Mouse (Mus musculus) brown adipose tissue, adult 24 weeks (tissue): ENCODE measurements around the gene Ccdc152. TPM values are rescaled to one million over a fixed set of nuclear protein-coding genes. Genes with fewer than 3 reads are reported as not detected.
"Not testable (repeated sequence)": the region's sequence is repeated elsewhere in the genome, so short reads cannot be mapped to it uniquely, and the experiment has no call there.

Experiments used
- H3K27ac ChIP-seq: fragments of 200-500 bp; replicated peaks from 2 replicates; pipeline ENCODE4 v1.5.1; 2012; ENCODE audit warnings: low read depth, mild to moderate bottlenecking, low read length
- H3K4me1 ChIP-seq: fragments of 200-500 bp; 2 replicates; pipeline ENCODE4 v1.6.1; 2012; ENCODE audit warnings: low read length, mixed read lengths; ENCODE audit not compliant: control insufficient read depth, insufficient read depth, insufficient read length
- H3K4me3 ChIP-seq: fragments of 200-500 bp; 2 replicates; pipeline ENCODE4 v1.5.1; 2012; ENCODE audit warnings: low read depth, mild to moderate bottlenecking, low read length, moderate library complexity; ENCODE audit not compliant: insufficient read depth
- polyA plus RNA-seq: library from polyadenylated mRNA; stranded (reverse); fragments of >200 nt; gene quantifications from 2 replicates; pipeline ENCODE4 v1.2.4, GENCODE M21; 2012; ENCODE audit not compliant: missing spikeins, insufficient read depth, insufficient read length

Gene Ccdc152
- polyA plus RNA-seq, 1 experiment: not detected

GRCm38 (mm10) chr15:3264293-3264692 lies 39.0 kb downstream of the Ccdc152 start:
- Histone ChIP-seq H3K27ac (no peak overlapping the region), H3K4me1 (no peaks in the 10 kb centered on the region), H3K4me3 (no peak overlapping the region)

- H3K4me3 ChIP-seq: no peak overlapping the region
- no peaks in the 10 kb centered on the region for H3K4me1 ChIP-seq
Observed at GRCm38 (mm10) chr15:3262883-3263282, 40.4 kb downstream of the Ccdc152 start.

GRCm38 (mm10) chr15:3260309-3260708 lies 43.0 kb downstream of the Ccdc152 start:
- no peak overlapping the region for H3K4me3 ChIP-seq
- H3K27ac ChIP-seq: no peak overlapping the region
- H3K4me1 ChIP-seq: no peaks in the 10 kb centered on the region

More at GRCm38 (mm10) chr15:3262883-3263282, 40.4 kb downstream of the Ccdc152 start:
- no peak overlapping the region for H3K27ac ChIP-seq

GRCm38 (mm10) chr15:3259025-3259424 lies 44.3 kb downstream of the Ccdc152 start:
- Histone ChIP-seq H3K27ac (no peak overlapping the region), H3K4me1 (no peaks in the 10 kb centered on the region), H3K4me3 (no peak overlapping the region)

- H3K4me1 ChIP-seq: peaks cover 12% of the 10 kb centered on the region
- no peak overlapping the region for H3K4me3 ChIP-seq
- H3K27ac ChIP-seq: no peak overlapping the region
Observed at GRCm38 (mm10) chr15:3251718-3252067, 51.6 kb downstream of the Ccdc152 start.

GRCm38 (mm10) chr15:3251031-3251717 lies 52.2 kb downstream of the Ccdc152 start:
- peaks cover 12% of the 10 kb centered on the region for H3K4me1 ChIP-seq
- no peak overlapping the region for H3K4me3 ChIP-seq
- H3K27ac ChIP-seq: peak overlapping the region; percentile 86

- Histone ChIP-seq H3K27ac (peak overlapping the region; percentile 40; the same call in 1 of the 2 replicates), H3K4me1 (peaks cover 12% of the 10 kb centered on the region), H3K4me3 (no peak overlapping the region)
Observed at GRCm38 (mm10) chr15:3250620-3251019, 52.7 kb downstream of the Ccdc152 start.

- H3K4me3 ChIP-seq, H3K4me1 ChIP-seq, H3K27ac ChIP-seq: not testable (repeated sequence)
Observed at GRCm38 (mm10) chr15:3245036-3245435, 58.3 kb downstream of the Ccdc152 start.

- Histone ChIP-seq H3K4me1 (0 out of 2 replicates have a peak, but pooled peaks cover 3% of the 10 kb centered on the region), H3K27ac (no peak overlapping the region), H3K4me3 (no peak overlapping the region)
Observed at GRCm38 (mm10) chr15:3237963-3238362, 65.4 kb downstream of the Ccdc152 start.

- Histone ChIP-seq H3K4me3 (no peak overlapping the region), H3K27ac (no peak overlapping the region), H3K4me1 (peaks cover 5% of the 10 kb centered on the region; the same call in 1 of the 2 replicates)
Observed at GRCm38 (mm10) chr15:3236338-3236737, 67.0 kb downstream of the Ccdc152 start.

- H3K27ac ChIP-seq: peak overlapping the region; percentile 58
- H3K4me3 ChIP-seq: no peak overlapping the region
- H3K4me1 ChIP-seq: peaks cover 5% of the 10 kb centered on the region; the same call in 1 of the 2 replicates
Observed at GRCm38 (mm10) chr15:3233837-3234551, 69.3 kb downstream of the Ccdc152 start.

- peak overlapping the region; percentile 5; the same call in 1 of the 2 replicates for H3K27ac ChIP-seq
- no peak overlapping the region for H3K4me3 ChIP-seq
- H3K4me1 ChIP-seq: peaks cover 9% of the 10 kb centered on the region; the same call in 1 of the 2 replicates
Observed at GRCm38 (mm10) chr15:3232168-3232835, 71.0 kb downstream of the Ccdc152 start.

GRCm38 (mm10) chr15:3231004-3231403 lies 72.3 kb downstream of the Ccdc152 start:
- H3K4me3 ChIP-seq: no peak overlapping the region
- peaks cover 9% of the 10 kb centered on the region; the same call in 1 of the 2 replicates for H3K4me1 ChIP-seq
- H3K27ac ChIP-seq: no peak overlapping the region
